Mouse (Mus musculus) limb, embryonic 10.5 days (tissue): ENCODE data around the gene Gk. TPM values are rescaled to one million over a fixed set of nuclear protein-coding genes. Genes with fewer than 3 reads are reported as not detected.

ENCODE experiments used
- DNase-seq: peaks from one replicate; pipeline ENCODE4 v3.0.0-alpha.2; 2017; ENCODE audit warnings: low spot score
- H3K27ac ChIP-seq: fragments of 300-500 bp; sonication (generic); 2 replicates; pipeline ENCODE4 v1.5.1; 2016; ENCODE audit warnings: mild to moderate bottlenecking
- H3K27me3 ChIP-seq: fragments of 300-500 bp; sonication (generic); 2 replicates; pipeline ENCODE4 v1.6.1; 2016; ENCODE audit warnings: low read depth, mild to moderate bottlenecking; ENCODE audit not compliant: poor library complexity, severe bottlenecking
- H3K36me3 ChIP-seq: fragments of 300-500 bp; sonication (generic); 2 replicates; pipeline ENCODE4 v1.6.1; 2016; ENCODE audit warnings: mild to moderate bottlenecking, moderate library complexity
- H3K4me1 ChIP-seq: fragments of 300-500 bp; sonication (generic); 2 replicates; pipeline ENCODE4 v1.6.1; 2016
- H3K4me3 ChIP-seq: fragments of 300-500 bp; sonication (generic); 2 replicates; pipeline ENCODE4 v1.5.1; 2016; ENCODE audit warnings: mild to moderate bottlenecking, moderate library complexity
- H3K9me3 ChIP-seq: fragments of 300-500 bp; sonication (generic); replicated peaks from 2 replicates; pipeline ENCODE4 v1.6.1; 2016; ENCODE audit warnings: mild to moderate bottlenecking
- WGBS: fragments of 180-500 bp; shearing (Covaris S2); methylation state at CpG from one replicate; pipeline ENCODE4 v1.1.7; 2016; 5-methylcytosine and 5-hydroxymethylcytosine counted together
- polyA plus RNA-seq: library from polyadenylated mRNA; unstranded; fragments of >200 nt; fragmentation: Nextera tagmentation; extraction: Ambion mirVana; gene quantifications from 2 replicates; pipeline ENCODE4 v1.2.1, GENCODE M21; 2016

The Gk gene
- polyA plus RNA-seq, result 4.5 and 5.8 TPM in 2 replicates

- peak; percentile 93 for DNase-seq
- Histone ChIP-seq H3K4me1 (no peaks in the 10 kb centered on the region), H3K27me3 (peaks cover 17% of the 10 kb centered on the region), H3K36me3 (no peaks in the 10 kb centered on the region), H3K4me3 (peak within 1 kb of the TSS; percentile 58), H3K9me3 (no peaks in the 10 kb centered on the region), H3K27ac (peak within 1 kb of the TSS; percentile 86)
- 8% methylated on average over 33 of the region's 45 CpGs for WGBS
Observed at GRCm38 (mm10) chrX:85776544-85777087, at the start of gene Gk. Gk (minus strand) TSS chrX:85776819.

DNA sequence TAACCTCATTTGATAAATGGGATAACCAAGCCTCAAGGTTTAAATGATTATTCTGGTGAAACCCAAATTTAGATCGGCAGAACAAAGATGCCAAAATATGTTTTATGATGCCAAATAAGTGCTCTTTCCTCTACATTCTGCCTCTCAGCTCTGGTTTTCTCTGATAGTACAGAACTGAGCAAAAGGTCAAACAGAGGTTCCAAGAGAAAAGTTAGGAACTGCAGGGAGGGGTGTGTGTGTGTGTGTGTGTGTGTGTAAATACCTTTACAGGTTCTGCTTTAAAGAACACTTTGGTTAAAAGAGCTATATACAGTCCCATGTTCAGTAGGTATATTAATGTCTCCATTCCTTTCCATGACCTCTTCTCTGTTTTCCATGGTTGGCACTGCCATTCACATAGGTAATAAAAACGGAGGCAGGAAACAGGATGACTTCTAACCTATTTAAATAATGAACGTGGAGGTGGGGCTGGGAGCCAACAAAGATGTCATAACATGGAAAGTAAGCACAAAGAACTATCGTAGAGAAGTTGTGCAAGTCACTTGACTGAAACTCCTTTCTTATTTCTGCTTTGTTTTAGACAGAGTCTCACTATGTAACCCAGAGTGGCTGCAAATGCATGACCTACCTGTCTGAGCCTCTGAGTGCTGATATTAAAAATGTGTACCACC, 28.2 kb upstream of the Gk start:
- Histone ChIP-seq H3K27ac (no peak overlapping the region), H3K4me1 (no peaks in the 10 kb centered on the region), H3K9me3 (no peaks in the 10 kb centered on the region), H3K27me3 (no peaks in the 10 kb centered on the region), H3K4me3 (no peak overlapping the region), H3K36me3 (no peaks in the 10 kb centered on the region)
- WGBS, result 77% methylated on average over 4 of the region's 4 CpGs
- DNase-seq, result no peak

- no peak overlapping the region for H3K27ac ChIP-seq
- H3K4me3 ChIP-seq, result no peak overlapping the region
- no peaks in the 10 kb centered on the region for H3K27me3 ChIP-seq
- DNase-seq, result no peak
- H3K36me3 ChIP-seq, result no peaks in the 10 kb centered on the region
- H3K9me3 ChIP-seq, result no peaks in the 10 kb centered on the region
- H3K4me1 ChIP-seq, result no peaks in the 10 kb centered on the region
Observed at GRCm38 (mm10) chrX:85803006-85803405, 26.4 kb upstream of the Gk start.

GRCm38 (mm10) chrX:85797449-85797848, 20.8 kb upstream of the Gk start:
- Histone ChIP-seq H3K9me3 (no peaks in the 10 kb centered on the region), H3K27ac (no peak overlapping the region), H3K36me3 (no peaks in the 10 kb centered on the region), H3K4me3 (no peak overlapping the region), H3K27me3 (no peaks in the 10 kb centered on the region), H3K4me1 (no peaks in the 10 kb centered on the region)
- WGBS, result 90% methylated on average over 2 of the region's 2 CpGs
- DNase-seq, result no peak

- H3K9me3 ChIP-seq, result no peaks in the 10 kb centered on the region
- 85% methylated on average over 3 of the region's 3 CpGs for WGBS
- no peaks in the 10 kb centered on the region for H3K4me1 ChIP-seq
- H3K27ac ChIP-seq, result no peak overlapping the region
- peaks cover 17% of the 10 kb centered on the region for H3K27me3 ChIP-seq
- H3K4me3 ChIP-seq, result no peak overlapping the region
- DNase-seq, result no peak
- no peaks in the 10 kb centered on the region for H3K36me3 ChIP-seq
Observed at GRCm38 (mm10) chrX:85778346-85778745, 1.7 kb upstream of the Gk start.

GRCm38 (mm10) chrX:85777141-85777540, 522 bp upstream of the Gk start:
- DNase-seq, result peak; percentile 39
- no peaks in the 10 kb centered on the region for H3K36me3 ChIP-seq
- no peaks in the 10 kb centered on the region for H3K4me1 ChIP-seq
- WGBS, result 17% methylated on average over 17 of the region's 17 CpGs
- H3K27ac ChIP-seq, result peak overlapping the region; percentile 86
- H3K27me3 ChIP-seq, result peaks cover 17% of the 10 kb centered on the region
- H3K4me3 ChIP-seq, result peak overlapping the region; percentile 58
- no peaks in the 10 kb centered on the region for H3K9me3 ChIP-seq

DNA sequence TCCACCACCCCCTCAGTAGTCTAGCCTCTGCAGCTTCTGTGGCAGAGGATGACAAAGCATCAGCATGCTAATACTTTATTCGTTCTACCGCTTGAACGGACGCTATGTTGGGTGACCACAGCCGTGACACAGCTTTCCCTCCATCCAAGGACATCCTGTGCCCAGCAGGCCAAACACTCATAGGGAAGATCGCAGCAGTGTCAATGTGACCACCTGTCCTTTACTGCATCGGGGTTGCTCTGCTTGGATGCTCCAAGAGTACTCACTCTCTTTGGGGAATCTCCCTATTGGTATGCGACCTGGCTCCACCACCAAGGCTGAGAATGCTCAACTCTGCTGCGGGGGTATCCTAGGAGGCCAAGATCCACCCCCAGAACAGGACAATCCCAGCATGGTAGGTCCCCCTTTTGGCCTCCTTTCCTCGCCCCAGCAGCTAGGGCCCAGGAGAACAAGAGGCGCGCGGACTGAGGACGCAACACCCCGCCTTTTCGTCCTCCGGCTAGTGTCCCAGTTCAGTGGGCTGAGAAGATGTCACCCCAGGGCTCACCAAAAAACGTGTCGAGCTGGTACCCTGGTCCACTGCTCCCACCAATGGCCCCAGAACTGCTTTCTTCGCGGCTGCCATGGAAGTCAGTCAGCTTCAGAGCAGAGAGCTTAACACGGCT, 608 bp downstream of the Gk start:
- DNase-seq, result no peak
- Histone ChIP-seq H3K27me3 (peaks cover 17% of the 10 kb centered on the region), H3K4me1 (no peaks in the 10 kb centered on the region), H3K4me3 (peak overlapping the region; percentile 58), H3K27ac (peak overlapping the region; percentile 79), H3K36me3 (no peaks in the 10 kb centered on the region), H3K9me3 (no peaks in the 10 kb centered on the region)
- WGBS, result 18% methylated on average over 22 of the region's 22 CpGs

DNA sequence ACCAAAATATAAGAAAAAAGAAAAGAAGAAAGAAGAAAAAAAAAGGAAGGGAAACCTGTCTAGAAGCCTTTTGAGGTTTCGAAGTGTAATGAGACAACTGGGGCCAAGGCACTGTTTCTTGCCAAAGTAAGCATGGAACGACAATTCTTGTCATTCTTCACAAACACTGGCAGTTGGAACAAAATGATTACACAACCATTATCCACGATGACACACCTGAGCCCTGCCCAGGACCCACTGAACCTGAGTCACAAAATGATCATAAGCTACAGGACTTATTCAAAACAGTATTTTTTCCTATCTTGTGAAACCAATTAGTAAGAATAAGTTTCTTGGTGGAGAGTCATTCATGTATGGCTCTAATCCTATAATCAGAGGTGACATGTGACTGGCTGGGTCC, 5.3 kb downstream of the Gk start:
- Histone ChIP-seq H3K4me1 (no peaks in the 10 kb centered on the region), H3K4me3 (no peak overlapping the region), H3K27me3 (peaks cover 7% of the 10 kb centered on the region; the same call in 1 of the 2 replicates), H3K9me3 (no peaks in the 10 kb centered on the region), H3K27ac (no peak overlapping the region), H3K36me3 (no peaks in the 10 kb centered on the region)
- no peak for DNase-seq
- WGBS, result 89% methylated on average over 3 of the region's 3 CpGs

- Histone ChIP-seq H3K9me3 (no peaks in the 10 kb centered on the region), H3K27me3 (peaks cover 2% of the 10 kb centered on the region; the same call in 1 of the 2 replicates), H3K36me3 (no peaks in the 10 kb centered on the region), H3K27ac (no peak overlapping the region), H3K4me1 (no peaks in the 10 kb centered on the region), H3K4me3 (no peak overlapping the region)
- WGBS, result 96% methylated on average over 3 of the region's 3 CpGs
- DNase-seq, result no peak
Observed at GRCm38 (mm10) chrX:85770747-85771146, 5.9 kb downstream of the Gk start.

GRCm38 (mm10) chrX:85768578-85768977, 8.0 kb downstream of the Gk start:
- no peaks in the 10 kb centered on the region for H3K36me3 ChIP-seq
- no peaks in the 10 kb centered on the region for H3K9me3 ChIP-seq
- H3K4me3 ChIP-seq, result no peak overlapping the region
- H3K27ac ChIP-seq, result no peak overlapping the region
- no peaks in the 10 kb centered on the region for H3K4me1 ChIP-seq
- 59% methylated on average over 2 of the region's 2 CpGs for WGBS
- no peak for DNase-seq
- no peaks in the 10 kb centered on the region for H3K27me3 ChIP-seq

DNA sequence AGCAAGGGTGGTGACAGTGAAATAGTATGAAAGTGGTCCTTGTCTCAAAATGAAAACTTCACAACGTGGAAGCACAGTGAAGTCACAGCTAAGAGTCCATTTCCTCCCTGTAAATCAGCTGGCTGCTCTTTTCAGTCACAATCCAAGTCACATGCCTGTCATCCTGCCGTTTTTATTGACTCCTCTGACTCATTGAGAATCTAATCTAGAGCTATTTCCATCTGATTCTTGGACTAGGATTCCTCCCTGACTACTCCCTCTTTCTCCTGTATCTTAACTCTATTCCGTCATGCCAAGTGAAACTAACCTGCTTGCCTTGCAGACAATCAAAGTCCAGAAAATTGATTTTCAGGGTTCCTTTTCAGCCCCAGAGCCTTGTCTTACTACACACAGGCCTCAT, 20.6 kb downstream of the Gk start:
- Histone ChIP-seq H3K4me3 (no peak overlapping the region), H3K4me1 (no peaks in the 10 kb centered on the region), H3K9me3 (no peaks in the 10 kb centered on the region), H3K27me3 (no peaks in the 10 kb centered on the region; the same call in 1 of the 2 replicates), H3K36me3 (no peaks in the 10 kb centered on the region), H3K27ac (no peak overlapping the region)
- 73% methylated on average over 3 of the region's 3 CpGs for WGBS
- DNase-seq, result no peak

DNA sequence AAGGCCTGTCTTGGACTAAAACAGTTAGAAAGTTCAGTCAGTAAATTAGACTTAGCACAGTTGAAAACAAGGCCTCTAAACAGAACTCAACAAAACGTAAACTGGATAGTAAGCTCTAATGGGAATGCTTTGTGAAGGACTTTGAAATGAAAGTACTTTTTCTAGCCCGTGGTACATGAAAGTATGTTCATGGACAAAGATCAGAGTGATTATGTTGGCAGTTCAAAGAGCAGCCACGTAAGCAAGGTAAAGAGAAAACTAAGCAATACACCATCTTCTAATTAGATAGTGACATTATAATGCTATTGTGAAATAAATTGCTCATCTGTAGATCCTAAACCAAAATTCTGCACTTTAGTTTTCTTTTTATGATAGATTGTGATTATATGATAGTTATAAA, 32.8 kb downstream of the Gk start:
- no peak overlapping the region for H3K4me3 ChIP-seq
- no peaks in the 10 kb centered on the region for H3K27me3 ChIP-seq
- H3K36me3 ChIP-seq, result no peaks in the 10 kb centered on the region
- no peak for DNase-seq
- H3K4me1 ChIP-seq, result no peaks in the 10 kb centered on the region
- H3K27ac ChIP-seq, result no peak overlapping the region
- 83% methylated on average over 3 of the region's 3 CpGs for WGBS
- H3K9me3 ChIP-seq, result no peaks in the 10 kb centered on the region

GRCm38 (mm10) chrX:85733228-85733627, 43.4 kb downstream of the Gk start:
- Histone ChIP-seq H3K4me3 (no peak overlapping the region), H3K36me3 (no peaks in the 10 kb centered on the region), H3K4me1 (no peaks in the 10 kb centered on the region), H3K9me3 (no peaks in the 10 kb centered on the region), H3K27me3 (no peaks in the 10 kb centered on the region), H3K27ac (no peak overlapping the region)
- no peak for DNase-seq
- 89% methylated on average over 5 of the region's 5 CpGs for WGBS
